Mouse (Mus musculus): ENCODE data around the gene Zfr2. TPM values are rescaled to one million over a fixed set of nuclear protein-coding genes. Genes with fewer than 3 reads are reported as not detected.

Zfr2 gene
- polyA plus RNA-seq, 1 experiment, result 77.6 TPM

- peak in 1 of 2 experiments; percentile 45 for DNase-seq
- WGBS, result 80% methylated on average over 18 of the region's 18 CpGs
- H3K4me3 ChIP-seq (replicated peaks; ENCODE audit: insufficient read depth, low read depth, low read length), result no peak overlapping the region
- peaks cover 5% of the 10 kb centered on the region for H3K4me1 ChIP-seq (ENCODE audit: control insufficient read depth, insufficient read depth, low read length)
- no peak overlapping the region for H3K27ac ChIP-seq (ENCODE audit: insufficient read depth, low read length)
- H3K27me3 ChIP-seq (ENCODE audit: control insufficient read depth, insufficient read depth, low read length), result no peaks in the 10 kb centered on the region
- TF ChIP-seq POLR2A (IDR thresholded peaks at IDR 0.05; ENCODE audit: borderline replicate concordance, insufficient read depth, low read length) (no peak), CTCF (IDR thresholded peaks at IDR 0.05; ENCODE audit: borderline replicate concordance, insufficient read depth, low read depth, low read length) (no peak)
Observed at GRCm38 (mm10) chr10:81191342-81191982, 41.5 kb upstream of the Zfr2 start.

- TF ChIP-seq POLR2A (IDR thresholded peaks at IDR 0.05; ENCODE audit: borderline replicate concordance, insufficient read depth, low read length) (peak; percentile 83), CTCF (IDR thresholded peaks at IDR 0.05; ENCODE audit: borderline replicate concordance, insufficient read depth, low read depth, low read length) (no peak)
- Histone ChIP-seq H3K4me1 (ENCODE audit: control insufficient read depth, insufficient read depth, low read length) (peaks cover 5% of the 10 kb centered on the region), H3K27me3 (ENCODE audit: control insufficient read depth, insufficient read depth, low read length) (no peaks in the 10 kb centered on the region), H3K27ac (ENCODE audit: insufficient read depth, low read length) (peak overlapping the region; percentile 71), H3K4me3 (replicated peaks; ENCODE audit: insufficient read depth, low read depth, low read length) (peak overlapping the region; percentile 58)
- under 1% methylated on average over 93 of the region's 93 CpGs for WGBS
- peak; percentile 88 to 91 for DNase-seq
Observed at GRCm38 (mm10) chr10:81192270-81192967, 40.5 kb upstream of the Zfr2 start.

- Histone ChIP-seq H3K4me3 (replicated peaks; ENCODE audit: insufficient read depth, low read depth, low read length) (peak overlapping the region; percentile 58), H3K27me3 (ENCODE audit: control insufficient read depth, insufficient read depth, low read length) (no peaks in the 10 kb centered on the region), H3K27ac (ENCODE audit: insufficient read depth, low read length) (peak overlapping the region; percentile 71), H3K4me1 (ENCODE audit: control insufficient read depth, insufficient read depth, low read length) (peaks cover 5% of the 10 kb centered on the region)
- no peak for TF ChIP-seq POLR2A (IDR thresholded peaks at IDR 0.05; ENCODE audit: borderline replicate concordance, insufficient read depth, low read length)
- TF ChIP-seq CTCF (IDR thresholded peaks at IDR 0.05; ENCODE audit: borderline replicate concordance, insufficient read depth, low read depth, low read length), result no peak
- WGBS, result 1% methylated on average over 19 of the region's 19 CpGs
- DNase-seq, result peak; percentile 60 to 72
Observed at GRCm38 (mm10) chr10:81192968-81193501, 39.9 kb upstream of the Zfr2 start.

GRCm38 (mm10) chr10:81193991-81194774 lies 38.8 kb upstream of the Zfr2 start:
- no peak overlapping the region for H3K4me3 ChIP-seq (replicated peaks; ENCODE audit: insufficient read depth, low read depth, low read length)
- no peak overlapping the region for H3K27ac ChIP-seq (ENCODE audit: insufficient read depth, low read length)
- H3K4me1 ChIP-seq (ENCODE audit: control insufficient read depth, insufficient read depth, low read length), result peaks cover 5% of the 10 kb centered on the region
- H3K27me3 ChIP-seq (ENCODE audit: control insufficient read depth, insufficient read depth, low read length), result no peaks in the 10 kb centered on the region
- 12% methylated on average over 37 of the region's 37 CpGs for WGBS
- DNase-seq, result peak in 1 of 2 experiments; percentile 53
- no peak for TF ChIP-seq POLR2A (IDR thresholded peaks at IDR 0.05; ENCODE audit: borderline replicate concordance, insufficient read depth, low read length)
- TF ChIP-seq CTCF (IDR thresholded peaks at IDR 0.05; ENCODE audit: borderline replicate concordance, insufficient read depth, low read depth, low read length), result no peak

GRCm38 (mm10) chr10:81195300-81195699 lies 37.7 kb upstream of the Zfr2 start:
- 75% methylated on average over 4 of the region's 4 CpGs for WGBS
- Histone ChIP-seq H3K27ac (ENCODE audit: insufficient read depth, low read length) (no peak overlapping the region), H3K4me1 (ENCODE audit: control insufficient read depth, insufficient read depth, low read length) (peaks cover 5% of the 10 kb centered on the region), H3K4me3 (replicated peaks; ENCODE audit: insufficient read depth, low read depth, low read length) (no peak overlapping the region), H3K27me3 (ENCODE audit: control insufficient read depth, insufficient read depth, low read length) (no peaks in the 10 kb centered on the region)
- no peak for DNase-seq
- no peak for TF ChIP-seq CTCF (IDR thresholded peaks at IDR 0.05; ENCODE audit: borderline replicate concordance, insufficient read depth, low read depth, low read length)
- no peak for TF ChIP-seq POLR2A (IDR thresholded peaks at IDR 0.05; ENCODE audit: borderline replicate concordance, insufficient read depth, low read length)

- Histone ChIP-seq H3K4me3 (replicated peaks; ENCODE audit: insufficient read depth, low read depth, low read length) (no peak overlapping the region), H3K27ac (ENCODE audit: insufficient read depth, low read length) (no peak overlapping the region), H3K27me3 (ENCODE audit: control insufficient read depth, insufficient read depth, low read length) (no peaks in the 10 kb centered on the region), H3K4me1 (ENCODE audit: control insufficient read depth, insufficient read depth, low read length) (peaks cover 5% of the 10 kb centered on the region)
- 68% methylated on average over 11 of the region's 11 CpGs for WGBS
- no peak for DNase-seq
- TF ChIP-seq CTCF (IDR thresholded peaks at IDR 0.05; ENCODE audit: borderline replicate concordance, insufficient read depth, low read depth, low read length), result no peak
- TF ChIP-seq POLR2A (IDR thresholded peaks at IDR 0.05; ENCODE audit: borderline replicate concordance, insufficient read depth, low read length), result no peak
Observed at GRCm38 (mm10) chr10:81196470-81197065, 36.4 kb upstream of the Zfr2 start.

- H3K27ac ChIP-seq (ENCODE audit: insufficient read depth, low read length), result no peak overlapping the region
- WGBS, result 48% methylated on average over 6 of the region's 6 CpGs
- H3K27me3 ChIP-seq (ENCODE audit: control insufficient read depth, insufficient read depth, low read length), result no peaks in the 10 kb centered on the region
- TF ChIP-seq CTCF (IDR thresholded peaks at IDR 0.05; ENCODE audit: borderline replicate concordance, insufficient read depth, low read depth, low read length) (no peak), POLR2A (IDR thresholded peaks at IDR 0.05; ENCODE audit: borderline replicate concordance, insufficient read depth, low read length) (no peak)
- DNase-seq, result no peak
- peaks cover 5% of the 10 kb centered on the region for H3K4me1 ChIP-seq (ENCODE audit: control insufficient read depth, insufficient read depth, low read length)
- H3K4me3 ChIP-seq (replicated peaks; ENCODE audit: insufficient read depth, low read depth, low read length), result no peak overlapping the region
Observed at GRCm38 (mm10) chr10:81197305-81197704, 35.6 kb upstream of the Zfr2 start.
